Mouse (Mus musculus): ENCODE measurements around the gene Adra2a. TPM values are rescaled to one million over a fixed set of nuclear protein-coding genes. Genes with fewer than 3 reads are reported as not detected.
A peak's percentile ranks its signal among the peaks of the same experiment; 100 is the strongest.

Adra2a gene
- polyA plus RNA-seq, 1 experiment = 0.20 TPM

DNA sequence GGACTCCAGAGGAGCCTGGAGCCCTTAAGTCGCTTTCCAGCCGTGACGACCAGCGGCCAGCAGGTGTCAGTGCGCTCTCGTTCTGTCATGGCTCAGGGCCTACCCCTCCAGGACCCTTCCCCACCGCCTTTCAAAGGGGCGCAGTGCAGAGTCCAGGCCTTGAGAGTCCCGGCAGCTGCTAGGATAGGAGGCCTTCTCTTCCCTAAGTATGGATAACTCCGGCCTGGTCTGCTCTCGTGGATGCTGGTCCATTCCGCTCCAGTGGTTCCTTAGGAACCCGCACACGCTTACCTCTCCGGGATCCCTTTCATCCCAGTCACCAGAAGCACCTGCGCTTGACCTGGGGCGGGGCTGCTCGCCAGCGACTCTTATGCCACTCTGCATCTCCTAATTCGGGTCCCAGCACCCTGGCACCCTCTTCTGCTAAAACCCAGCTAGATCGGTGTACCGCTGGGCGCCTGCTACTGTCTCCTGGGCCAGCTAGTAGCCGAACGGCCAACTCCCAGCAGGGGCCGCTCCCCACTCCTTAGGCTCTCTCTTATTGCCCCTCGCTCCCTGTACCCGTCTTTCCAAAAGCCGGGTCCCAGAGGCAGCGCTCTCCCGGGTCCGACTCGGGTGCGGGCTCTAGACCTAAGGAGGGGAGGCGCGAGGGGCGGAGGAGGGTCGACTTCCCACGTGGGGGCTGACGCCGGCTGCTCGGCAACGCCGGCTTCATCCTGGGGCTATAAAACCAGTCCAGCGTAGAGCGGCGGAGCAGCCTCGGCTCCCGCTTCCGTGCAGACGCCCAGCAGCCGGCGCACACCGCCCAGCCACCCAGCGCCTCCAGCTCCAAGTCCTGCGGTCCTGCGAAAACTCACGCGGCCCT lies 788 bp downstream of the Adra2a start:
- TF ChIP-seq MYOD1 (IDR thresholded peaks at IDR 0.05; ENCODE audit: control insufficient read depth in 1 of 3, insufficient read length in 2 of 3, low read depth in 2 of 3) (no peak), MYOG (IDR thresholded peaks at IDR 0.05; ENCODE audit: control insufficient read depth in 1 of 3, insufficient read depth in 1 of 3, insufficient read length in 2 of 3, low read depth in 2 of 3) (no peak), MAX (IDR thresholded peaks at IDR 0.05; ENCODE audit: low read depth) (no peak), CEBPB (IDR thresholded peaks at IDR 0.05; ENCODE audit: insufficient read depth, poor library complexity, severe bottlenecking) (no peak)
- peaks cover 45% of the 10 kb centered on the region for H3K27me3 ChIP-seq (ENCODE audit: control insufficient read depth, insufficient read depth, insufficient read length)

DNA sequence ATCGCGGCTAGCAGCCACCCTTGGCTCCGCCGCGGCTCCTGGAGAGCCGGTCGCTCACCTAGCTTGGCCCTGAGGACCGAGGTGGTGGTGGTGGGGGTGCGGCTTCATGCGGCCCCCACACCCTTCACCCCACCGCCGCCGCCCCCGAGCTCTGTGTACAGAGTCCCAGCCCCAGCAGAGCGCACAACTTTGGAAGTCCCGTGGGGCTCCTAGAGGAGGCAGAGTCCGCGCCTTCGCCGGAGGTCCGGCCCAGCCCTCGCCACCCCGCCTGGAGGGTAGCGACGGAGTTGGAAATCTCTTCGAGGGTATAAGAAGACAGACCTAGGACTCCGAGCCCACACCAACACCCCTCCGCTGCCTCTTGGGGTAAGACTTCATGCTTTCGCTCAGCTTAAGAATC lies 1.5 kb downstream of the Adra2a start:
- no peak for TF ChIP-seq MAX (IDR thresholded peaks at IDR 0.05; ENCODE audit: low read depth)
- TF ChIP-seq E2F4 (IDR thresholded peaks at IDR 0.05; ENCODE audit: insufficient read depth) = no peak
- no peak for TF ChIP-seq TCF12 (IDR thresholded peaks at IDR 0.05; ENCODE audit: insufficient read depth, poor library complexity, severe bottlenecking)
- no peak overlapping the region for H3ac ChIP-seq (ENCODE audit: control insufficient read depth, insufficient read length)
- H3K36me3 ChIP-seq (ENCODE audit: control insufficient read depth, insufficient read depth) = no peaks in the 10 kb centered on the region
- no peaks in the 10 kb centered on the region for H3K79me2 ChIP-seq (ENCODE audit: control insufficient read depth, insufficient read depth)
- peak overlapping the region; percentile 7 for H3K4me3 ChIP-seq
- peaks cover 50% of the 10 kb centered on the region for H3K27me3 ChIP-seq (ENCODE audit: control insufficient read depth, insufficient read depth, insufficient read length)
- H3K4me2 ChIP-seq (ENCODE audit: low read depth) = peak overlapping the region; percentile 71

More for the DNA sequence above, 788 bp downstream of the Adra2a start:
- H3K4me3 ChIP-seq = peak overlapping the region; percentile 7
- no peak overlapping the region for H3ac ChIP-seq (ENCODE audit: control insufficient read depth, insufficient read length)
- H3K79me2 ChIP-seq (ENCODE audit: control insufficient read depth, insufficient read depth) = no peaks in the 10 kb centered on the region
- no peaks in the 10 kb centered on the region for H3K36me3 ChIP-seq (ENCODE audit: control insufficient read depth, insufficient read depth)
- peak overlapping the region; percentile 71 for H3K4me2 ChIP-seq (ENCODE audit: low read depth)

DNA sequence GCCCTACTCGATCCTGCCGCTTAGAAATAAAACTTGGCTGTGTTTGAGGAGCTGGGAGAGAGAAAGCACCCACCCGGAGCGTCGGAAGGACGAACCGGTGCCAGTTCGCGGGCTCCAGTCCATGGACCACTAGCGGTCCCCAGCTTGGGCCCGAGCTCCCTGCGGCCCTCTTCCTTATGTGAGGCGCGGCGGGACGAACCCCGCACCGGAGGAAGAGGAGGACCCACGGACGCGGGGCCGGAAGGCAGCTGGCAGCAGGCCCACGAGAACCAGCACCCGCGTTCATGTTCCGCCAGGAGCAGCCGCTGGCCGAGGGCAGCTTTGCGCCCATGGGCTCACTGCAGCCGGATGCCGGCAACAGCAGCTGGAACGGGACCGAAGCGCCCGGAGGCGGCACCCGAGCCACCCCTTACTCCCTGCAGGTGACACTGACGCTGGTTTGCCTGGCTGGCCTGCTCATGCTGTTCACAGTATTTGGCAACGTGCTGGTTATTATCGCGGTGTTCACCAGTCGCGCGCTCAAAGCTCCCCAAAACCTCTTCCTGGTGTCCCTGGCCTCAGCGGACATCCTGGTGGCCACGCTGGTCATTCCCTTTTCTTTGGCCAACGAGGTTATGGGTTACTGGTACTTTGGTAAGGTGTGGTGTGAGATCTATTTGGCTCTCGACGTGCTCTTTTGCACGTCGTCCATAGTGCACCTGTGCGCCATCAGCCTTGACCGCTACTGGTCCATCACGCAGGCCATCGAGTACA lies 2.2 kb downstream of the Adra2a start:
- Histone ChIP-seq H3K79me2 (ENCODE audit: control insufficient read depth, insufficient read depth) (no peaks in the 10 kb centered on the region), H3K4me2 (ENCODE audit: low read depth) (peak overlapping the region; percentile 71), H3ac (ENCODE audit: control insufficient read depth, insufficient read length) (no peak overlapping the region), H3K27me3 (ENCODE audit: control insufficient read depth, insufficient read depth, insufficient read length) (peaks cover 55% of the 10 kb centered on the region), H3K36me3 (ENCODE audit: control insufficient read depth, insufficient read depth) (no peaks in the 10 kb centered on the region), H3K4me3 (no peak overlapping the region)
- TF ChIP-seq MYOD1 (IDR thresholded peaks at IDR 0.05; ENCODE audit: control insufficient read depth in 1 of 3, insufficient read length in 2 of 3, low read depth in 2 of 3) = no peak
- no peak for TF ChIP-seq POLR2AphosphoS2 (IDR thresholded peaks at IDR 0.05; ENCODE audit: insufficient read length, low read depth)
- TF ChIP-seq REST (IDR thresholded peaks at IDR 0.05; ENCODE audit: insufficient read depth, insufficient read length) = no peak
- no peak for TF ChIP-seq MYOG (IDR thresholded peaks at IDR 0.05; ENCODE audit: control insufficient read depth in 1 of 3, insufficient read depth in 1 of 3, insufficient read length in 2 of 3, low read depth in 2 of 3)
- no peak for TF ChIP-seq USF1 (IDR thresholded peaks at IDR 0.05; ENCODE audit: low read depth)
- no peak for TF ChIP-seq SRF (IDR thresholded peaks at IDR 0.05; ENCODE audit: control insufficient read depth, insufficient read length, low read depth)
- no peak for TF ChIP-seq TCF3 (IDR thresholded peaks at IDR 0.05; ENCODE audit: insufficient read length, low read depth)
- TF ChIP-seq MAX (IDR thresholded peaks at IDR 0.05; ENCODE audit: low read depth) = no peak
- no peak for TF ChIP-seq E2F4 (IDR thresholded peaks at IDR 0.05; ENCODE audit: insufficient read depth)
- TF ChIP-seq CEBPB (IDR thresholded peaks at IDR 0.05; ENCODE audit: insufficient read depth, poor library complexity, severe bottlenecking) = no peak
- TF ChIP-seq TCF12 (IDR thresholded peaks at IDR 0.05; ENCODE audit: insufficient read depth, poor library complexity, severe bottlenecking) = no peak
- no peak for TF ChIP-seq POLR2A (IDR thresholded peaks at IDR 0.05; ENCODE audit: insufficient read length, low read depth)

DNA sequence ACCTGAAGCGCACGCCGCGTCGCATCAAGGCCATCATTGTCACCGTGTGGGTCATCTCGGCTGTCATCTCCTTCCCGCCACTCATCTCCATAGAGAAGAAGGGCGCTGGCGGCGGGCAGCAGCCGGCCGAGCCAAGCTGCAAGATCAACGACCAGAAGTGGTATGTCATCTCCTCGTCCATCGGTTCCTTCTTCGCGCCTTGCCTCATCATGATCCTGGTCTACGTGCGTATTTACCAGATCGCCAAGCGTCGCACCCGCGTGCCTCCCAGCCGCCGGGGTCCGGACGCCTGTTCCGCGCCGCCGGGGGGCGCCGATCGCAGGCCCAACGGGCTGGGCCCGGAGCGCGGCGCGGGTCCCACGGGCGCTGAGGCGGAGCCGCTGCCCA lies 2.7 kb downstream of the Adra2a start:
- no peak for TF ChIP-seq POLR2AphosphoS2 (IDR thresholded peaks at IDR 0.05; ENCODE audit: insufficient read length, low read depth)
- TF ChIP-seq USF1 (IDR thresholded peaks at IDR 0.05; ENCODE audit: low read depth) = no peak
- no peak for TF ChIP-seq MAX (IDR thresholded peaks at IDR 0.05; ENCODE audit: low read depth)
- TF ChIP-seq MYOG (IDR thresholded peaks at IDR 0.05; ENCODE audit: control insufficient read depth in 1 of 3, insufficient read depth in 1 of 3, insufficient read length in 2 of 3, low read depth in 2 of 3) = no peak
- H3K4me3 ChIP-seq = no peak overlapping the region
- H3K4me2 ChIP-seq (ENCODE audit: low read depth) = no peak overlapping the region
- H3K27me3 ChIP-seq (ENCODE audit: control insufficient read depth, insufficient read depth, insufficient read length) = peaks cover 57% of the 10 kb centered on the region
- H3K79me2 ChIP-seq (ENCODE audit: control insufficient read depth, insufficient read depth) = no peaks in the 10 kb centered on the region
- H3ac ChIP-seq (ENCODE audit: control insufficient read depth, insufficient read length) = no peak overlapping the region
- H3K36me3 ChIP-seq (ENCODE audit: control insufficient read depth, insufficient read depth) = no peaks in the 10 kb centered on the region

DNA sequence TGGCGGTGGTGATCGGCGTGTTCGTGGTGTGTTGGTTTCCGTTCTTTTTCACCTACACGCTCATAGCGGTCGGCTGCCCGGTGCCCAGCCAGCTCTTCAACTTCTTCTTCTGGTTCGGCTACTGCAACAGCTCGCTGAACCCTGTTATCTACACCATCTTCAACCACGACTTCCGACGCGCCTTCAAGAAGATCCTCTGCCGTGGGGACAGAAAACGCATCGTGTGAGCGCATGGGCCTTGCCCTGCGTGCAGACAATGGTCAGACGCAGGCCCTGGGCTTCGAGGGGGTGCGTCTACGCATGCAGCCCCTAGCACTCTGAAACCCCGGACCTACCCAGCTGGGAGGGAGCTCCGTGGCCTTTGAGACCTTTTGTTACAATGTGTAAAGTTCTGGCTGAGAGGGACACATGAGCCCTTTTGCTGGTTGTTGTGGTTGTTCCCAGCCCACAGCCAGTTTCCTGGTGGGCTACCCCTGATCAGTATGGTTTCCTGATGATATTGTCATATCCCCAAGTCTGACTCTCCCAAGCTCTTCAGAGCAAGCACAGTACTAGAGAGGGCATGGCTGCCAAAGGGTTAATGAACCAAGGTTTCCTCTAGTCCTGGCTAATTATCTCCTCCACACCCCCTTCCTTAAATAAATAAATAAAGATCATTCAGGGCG lies 3.6 kb downstream of the Adra2a start:
- TF ChIP-seq MYOG (IDR thresholded peaks at IDR 0.05; ENCODE audit: control insufficient read depth in 1 of 3, insufficient read depth in 1 of 3, insufficient read length in 2 of 3, low read depth in 2 of 3) = no peak
- no peak for TF ChIP-seq TCF12 (IDR thresholded peaks at IDR 0.05; ENCODE audit: insufficient read depth, poor library complexity, severe bottlenecking)
- TF ChIP-seq SRF (IDR thresholded peaks at IDR 0.05; ENCODE audit: control insufficient read depth, insufficient read length, low read depth) = no peak
- no peak for TF ChIP-seq USF1 (IDR thresholded peaks at IDR 0.05; ENCODE audit: low read depth)
- TF ChIP-seq TCF3 (IDR thresholded peaks at IDR 0.05; ENCODE audit: insufficient read length, low read depth) = no peak
- no peak for TF ChIP-seq REST (IDR thresholded peaks at IDR 0.05; ENCODE audit: insufficient read depth, insufficient read length)
- no peak for TF ChIP-seq POLR2AphosphoS2 (IDR thresholded peaks at IDR 0.05; ENCODE audit: insufficient read length, low read depth)
- TF ChIP-seq E2F4 (IDR thresholded peaks at IDR 0.05; ENCODE audit: insufficient read depth) = no peak
- Histone ChIP-seq H3ac (ENCODE audit: control insufficient read depth, insufficient read length) (no peak overlapping the region), H3K4me3 (no peak overlapping the region), H3K36me3 (ENCODE audit: control insufficient read depth, insufficient read depth) (no peaks in the 10 kb centered on the region), H3K79me2 (ENCODE audit: control insufficient read depth, insufficient read depth) (no peaks in the 10 kb centered on the region), H3K4me2 (ENCODE audit: low read depth) (peak overlapping the region; percentile 58), H3K27me3 (ENCODE audit: control insufficient read depth, insufficient read depth, insufficient read length) (peaks cover 57% of the 10 kb centered on the region)

Measured in myocyte (in vitro differentiated cells).